Mouse (Mus musculus) ovary, adult 18-20 months (tissue): ENCODE results near the gene Hhip.

Source experiments
- DNase-seq: peaks from one replicate; pipeline ENCODE4 v3.0.0; 2022; ENCODE audit warnings: low spot score, mixed read lengths

Hhip gene

GRCm38 (mm10) chr8:80057198-80058174 is at the start of gene Hhip:
Gene Hhip, minus strand, starts transcription at chr8:80058006.
- peak; percentile 12 for DNase-seq

GRCm38 (mm10) chr8:80087021-80087420 is 29.2 kb upstream of the Hhip start:
- DNase-seq, result no peak

GRCm38 (mm10) chr8:80058193-80058592 is 387 bp upstream of the Hhip start:
- no peak for DNase-seq

- DNase-seq, result no peak
Observed at GRCm38 (mm10) chr8:80056331-80057070, 1.3 kb downstream of the Hhip start.

GRCm38 (mm10) chr8:80055777-80056176 is 2.0 kb downstream of the Hhip start:
- no peak for DNase-seq

- no peak for DNase-seq
Observed at GRCm38 (mm10) chr8:80055094-80055493, 2.7 kb downstream of the Hhip start.

GRCm38 (mm10) chr8:80054216-80054615 is 3.6 kb downstream of the Hhip start:
- no peak for DNase-seq

GRCm38 (mm10) chr8:80052838-80053237 is 5.0 kb downstream of the Hhip start:
- no peak for DNase-seq

- no peak for DNase-seq
Observed at GRCm38 (mm10) chr8:80051494-80051893, 6.3 kb downstream of the Hhip start.

- no peak for DNase-seq
Observed at GRCm38 (mm10) chr8:80049256-80050005, 8.4 kb downstream of the Hhip start.

- no peak for DNase-seq
Observed at GRCm38 (mm10) chr8:80048256-80048655, 9.6 kb downstream of the Hhip start.

- no peak for DNase-seq
Observed at GRCm38 (mm10) chr8:80037644-80038253, 20.1 kb downstream of the Hhip start.

GRCm38 (mm10) chr8:80032604-80033003 is 25.2 kb downstream of the Hhip start:
- no peak for DNase-seq

GRCm38 (mm10) chr8:80031330-80032293 is 26.2 kb downstream of the Hhip start:
- no peak for DNase-seq

GRCm38 (mm10) chr8:80029631-80030030 is 28.2 kb downstream of the Hhip start:
- DNase-seq, result no peak

GRCm38 (mm10) chr8:80020469-80020868 is 37.3 kb downstream of the Hhip start:
- no peak for DNase-seq

- no peak for DNase-seq
Observed at GRCm38 (mm10) chr8:80015818-80016217, 42.0 kb downstream of the Hhip start.

GRCm38 (mm10) chr8:80004421-80004820 is 53.4 kb downstream of the Hhip start:
- DNase-seq, result no peak

- DNase-seq, result no peak
Observed at GRCm38 (mm10) chr8:80002313-80002712, 55.5 kb downstream of the Hhip start.

GRCm38 (mm10) chr8:79995075-79995474 is 62.7 kb downstream of the Hhip start:
- DNase-seq, result no peak

GRCm38 (mm10) chr8:79993507-79993906 is 64.3 kb downstream of the Hhip start:
- DNase-seq, result no peak
